ENCODE assay signal across 15 mouse cellular contexts in the genomic region with DNA sequence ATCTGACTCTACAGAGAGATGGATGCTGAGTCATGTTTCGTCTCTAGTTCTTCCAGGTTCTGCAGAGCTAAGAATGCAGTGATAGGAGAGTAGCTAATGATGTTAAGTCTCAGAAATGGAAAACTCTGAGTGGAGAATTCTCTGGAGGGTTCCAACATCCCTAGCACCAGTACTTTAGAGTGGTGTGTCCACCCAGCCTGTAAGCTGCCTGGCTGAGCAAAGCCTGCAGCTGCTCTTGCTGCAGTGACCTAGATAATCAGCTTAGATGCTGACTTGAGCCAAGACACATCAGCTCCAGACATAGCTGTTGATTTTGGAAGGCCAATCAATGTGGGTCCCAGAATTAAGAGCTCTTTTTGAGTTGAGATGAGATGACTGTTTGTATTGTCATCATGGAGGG. TPM values are rescaled to one million over a fixed set of nuclear protein-coding genes. Genes with fewer than 3 reads are reported as not detected.
DNase-seq lines count a peak whose midpoint lies in the region; ATAC-seq and TF ChIP-seq lines count a peak whose summit lies in the region.
"Had no signal": no experiment of that assay in that cellular context is flagged by ENCODE, and none has a peak within 500 bp of the region (broad histone marks: within the 10 kb centered on the region; RNA-seq: fewer than 3 reads in every experiment).

No protein-coding gene starts in this region.

- no peak overlapping the region for H3K4me2 ChIP-seq in hindbrain, postnatal 0 days (ENCODE audit: low read depth, low read length)
- H3K4me2 ChIP-seq in hindbrain, embryonic 12.5 days (replicated peaks), result no peak overlapping the region
- H3K4me2 ChIP-seq in forebrain, embryonic 15.5 days (replicated peaks), result no peak overlapping the region
- H3K4me2 ChIP-seq: heart, embryonic 13.5 days; limb, embryonic 13.5 days; lung, embryonic 15.5 days; midbrain, embryonic 12.5 days had no signal

- H3K4me1 ChIP-seq in hindbrain, postnatal 0 days (ENCODE audit: insufficient read depth, low read length), result no peaks in the 10 kb centered on the region
- H3K4me1 ChIP-seq in hindbrain, embryonic 12.5 days, result 0 out of 2 replicates have a peak, but pooled peaks cover 3% of the 10 kb centered on the region
- H3K4me1 ChIP-seq in forebrain, embryonic 15.5 days, result peaks cover 5% of the 10 kb centered on the region
- H3K4me1 ChIP-seq: midbrain, embryonic 12.5 days had no signal

- WGBS in hindbrain, postnatal 0 days, result 87% methylated on average over 1 of the region's 1 CpGs
- WGBS in hindbrain, embryonic 12.5 days, result 97% methylated on average over 1 of the region's 1 CpGs
- 93% methylated on average over 1 of the region's 1 CpGs for WGBS in forebrain, embryonic 15.5 days

- H3K27me3 ChIP-seq in hindbrain, postnatal 0 days (ENCODE audit: insufficient read depth, low read length), result no peaks in the 10 kb centered on the region
- H3K27me3 ChIP-seq in hindbrain, embryonic 12.5 days, result no peaks in the 10 kb centered on the region
- no peaks in the 10 kb centered on the region for H3K27me3 ChIP-seq in forebrain, embryonic 15.5 days
- H3K27me3 ChIP-seq: heart, embryonic 13.5 days; limb, embryonic 13.5 days; lung, embryonic 15.5 days; midbrain, embryonic 12.5 days had no signal

- H3K9me3 ChIP-seq in hindbrain, postnatal 0 days (ENCODE audit: low read length), result no peaks in the 10 kb centered on the region
- no peaks in the 10 kb centered on the region for H3K9me3 ChIP-seq in hindbrain, embryonic 12.5 days (replicated peaks)
- H3K9me3 ChIP-seq in forebrain, embryonic 15.5 days, result no peaks in the 10 kb centered on the region
- H3K9me3 ChIP-seq: heart, embryonic 13.5 days; limb, embryonic 13.5 days; lung, embryonic 15.5 days; midbrain, embryonic 12.5 days had no signal

- H3K9ac ChIP-seq in hindbrain, postnatal 0 days (replicated peaks; ENCODE audit: low read length), result no peak overlapping the region
- no peak overlapping the region for H3K9ac ChIP-seq in hindbrain, embryonic 12.5 days
- no peak overlapping the region for H3K9ac ChIP-seq in forebrain, embryonic 15.5 days (replicated peaks)
- H3K9ac ChIP-seq: heart, embryonic 13.5 days; limb, embryonic 13.5 days; lung, embryonic 15.5 days; midbrain, embryonic 12.5 days had no signal

- TF ChIP-seq CTCF in hindbrain, postnatal 0 days (IDR thresholded peaks at IDR 0.05; ENCODE audit: low read depth), result no peak

- ATAC-seq in hindbrain, postnatal 0 days, result peak; percentile 38; the same call in 1 of the 2 replicates
- no peak for ATAC-seq in hindbrain, embryonic 12.5 days (ENCODE audit: low FRiP score)
- no peak for ATAC-seq in forebrain, embryonic 15.5 days (replicated peaks)

- no peak overlapping the region for H3K4me3 ChIP-seq in hindbrain, postnatal 0 days (ENCODE audit: low read length)
- no peak overlapping the region for H3K4me3 ChIP-seq in hindbrain, embryonic 12.5 days
- no peak overlapping the region for H3K4me3 ChIP-seq in forebrain, embryonic 15.5 days
- H3K4me3 ChIP-seq: heart, embryonic 13.5 days; limb, embryonic 13.5 days; lung, embryonic 15.5 days; midbrain, embryonic 12.5 days had no signal

- DNase-seq in hindbrain, postnatal 0 days (ENCODE audit: low spot score), result peak; percentile 3
- peak; percentile 14 for DNase-seq in right cerebral cortex, adult 18-20 months
- DNase-seq in right cerebral cortex, postnatal 4 days, result no peak
- DNase-seq in heart, adult 9 months (ENCODE audit: low spot score in 2 of 2), result peak; percentile 53 to 78
- DNase-seq in testis, postnatal 14 days (ENCODE audit: low spot score), result no peak
- DNase-seq: adrenal gland, postnatal 36 days; cerebellum, adult 11-12 months; layer of hippocampus, adult 9-11 months; right cerebral cortex, postnatal 14 days had no signal

- no peaks in the 10 kb centered on the region for H3K36me3 ChIP-seq in hindbrain, postnatal 0 days (ENCODE audit: insufficient read depth, low read length)
- H3K36me3 ChIP-seq in hindbrain, embryonic 12.5 days, result no peaks in the 10 kb centered on the region
- no peaks in the 10 kb centered on the region for H3K36me3 ChIP-seq in forebrain, embryonic 15.5 days
- H3K36me3 ChIP-seq: heart, embryonic 13.5 days; limb, embryonic 13.5 days; lung, embryonic 15.5 days; midbrain, embryonic 12.5 days had no signal

- H3K27ac ChIP-seq in hindbrain, postnatal 0 days, result no peak overlapping the region
- no peak overlapping the region for H3K27ac ChIP-seq in hindbrain, embryonic 12.5 days
- no peak overlapping the region for H3K27ac ChIP-seq in forebrain, embryonic 15.5 days (replicated peaks)
- H3K27ac ChIP-seq: heart, embryonic 13.5 days; limb, embryonic 13.5 days; lung, embryonic 15.5 days; midbrain, embryonic 12.5 days had no signal

RNA-seq across cellular contexts. Expression of a gene that starts 21.1 kb away (rescaled TPM):
- 0.16 and 1.5 TPM in 2 replicates for total RNA-seq in hindbrain, postnatal 0 days (2014; rRNA removed)
- 3.5 and 3.8 TPM in 2 replicates for polyA plus RNA-seq in hindbrain, postnatal 0 days (2015; fragmentation: Nextera tagmentation; extraction: Ambion mirVana)
- 0.98 and 1.4 TPM in 2 replicates for polyA plus RNA-seq in hindbrain, embryonic 12.5 days (2016; fragmentation: Nextera tagmentation; extraction: Ambion mirVana)
- polyA plus RNA-seq in forebrain, embryonic 15.5 days (2015; fragmentation: Nextera tagmentation; extraction: Ambion mirVana), result 2.0 and 2.6 TPM in 2 replicates
- total RNA-seq: adrenal gland, postnatal 36 days had no signal

RNA-seq across cellular contexts. Expression of a gene that starts 30.4 kb away (rescaled TPM):
- total RNA-seq in hindbrain, postnatal 0 days (2014; rRNA removed), result 12.9 and 16.3 TPM in 2 replicates
- 22.3 and 23.9 TPM in 2 replicates for polyA plus RNA-seq in hindbrain, postnatal 0 days (2015; fragmentation: Nextera tagmentation; extraction: Ambion mirVana)
- 19.7 and 20.4 TPM in 2 replicates for polyA plus RNA-seq in hindbrain, embryonic 12.5 days (2016; fragmentation: Nextera tagmentation; extraction: Ambion mirVana)
- polyA plus RNA-seq in forebrain, embryonic 15.5 days (2015; fragmentation: Nextera tagmentation; extraction: Ambion mirVana), result 21.4 and 22.1 TPM in 2 replicates

RNA-seq across cellular contexts. Expression of a gene that starts 44.4 kb away (rescaled TPM):
- 30.8 and 34.9 TPM in 2 replicates for total RNA-seq in hindbrain, postnatal 0 days (2014; rRNA removed)
- 14.1 and 14.2 TPM in 2 replicates for polyA plus RNA-seq in hindbrain, postnatal 0 days (2015; fragmentation: Nextera tagmentation; extraction: Ambion mirVana)
- 54.9 and 56.6 TPM in 2 replicates for polyA plus RNA-seq in hindbrain, embryonic 12.5 days (2016; fragmentation: Nextera tagmentation; extraction: Ambion mirVana)
- polyA plus RNA-seq in forebrain, embryonic 15.5 days (2015; fragmentation: Nextera tagmentation; extraction: Ambion mirVana), result 38.1 and 38.7 TPM in 2 replicates

Comparison
In these comparisons a context has a peak if more than half of its experiments do, and no peak if none do; other contexts are left out.
1. DNase-seq: peak in hindbrain, postnatal 0 days (single experiment), right cerebral cortex, adult 18-20 months (single experiment) and heart, adult 9 months (2 of 2); none in right cerebral cortex, postnatal 4 days (single experiment) and testis, postnatal 14 days (single experiment).